Mouse (Mus musculus): ENCODE data around the gene Pxdn. TPM values are rescaled to one million over a fixed set of nuclear protein-coding genes. Genes with fewer than 3 reads are reported as not detected.

Gene Pxdn
- polyA plus RNA-seq (2015; fragmentation: Nextera tagmentation; extraction: Ambion mirVana) = 58.0 and 71.5 TPM in 2 replicates

DNA sequence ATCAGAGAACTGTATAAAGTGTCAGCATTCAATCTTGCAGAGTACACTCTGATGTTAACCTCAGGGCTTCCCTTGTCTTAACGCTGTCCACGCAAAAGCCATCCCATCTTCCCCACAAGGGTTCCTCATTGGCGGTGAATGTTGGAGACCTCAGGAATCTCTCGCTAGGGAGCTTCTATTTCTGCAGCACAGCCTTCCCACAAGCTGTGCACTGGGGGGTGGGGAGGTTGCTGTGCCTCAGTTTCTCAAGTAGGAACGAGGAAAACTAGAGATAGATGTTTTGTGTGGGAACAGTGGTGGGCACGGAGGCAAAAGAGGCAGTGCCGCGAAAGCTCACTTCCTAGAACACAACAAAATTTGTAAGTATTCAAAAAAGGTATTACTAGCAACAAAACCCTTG is at the start of gene Pxdn:
Gene Pxdn, plus strand, starts transcription at position 301 of the 400 bp plus-strand sequence.
- no peak for ATAC-seq (replicated peaks; ENCODE audit: extremely low read depth, insufficient read depth, low FRiP score)
- H3K4me2 ChIP-seq (ENCODE audit: low read depth, low read length) = peak within 1 kb of the TSS; percentile 68
- peak within 1 kb of the TSS; percentile 92 for H3K27ac ChIP-seq (ENCODE audit: low read length)
- peak within 1 kb of the TSS; percentile 90 for H3K4me3 ChIP-seq (ENCODE audit: low read length)
- no peaks in the 10 kb centered on the region for H3K36me3 ChIP-seq (ENCODE audit: control insufficient read depth, insufficient read depth)
- 49% methylated on average over 8 of the region's 8 CpGs for WGBS
- H3K4me1 ChIP-seq (ENCODE audit: control insufficient read depth, insufficient read depth, low read length) = peaks cover 34% of the 10 kb centered on the region
- H3K9ac ChIP-seq (ENCODE audit: low read length) = peak within 1 kb of the TSS; percentile 95
- no peaks in the 10 kb centered on the region for H3K27me3 ChIP-seq (ENCODE audit: control insufficient read depth, insufficient read depth, low read length)
- no peaks in the 10 kb centered on the region for H3K9me3 ChIP-seq (replicated peaks; ENCODE audit: control insufficient read depth, low read length)

- no peak for ATAC-seq (replicated peaks; ENCODE audit: extremely low read depth, insufficient read depth, low FRiP score)
- H3K27ac ChIP-seq (ENCODE audit: low read length) = no peak overlapping the region
- H3K4me2 ChIP-seq (ENCODE audit: low read depth, low read length) = no peak overlapping the region
- H3K9me3 ChIP-seq (replicated peaks; ENCODE audit: control insufficient read depth, low read length) = no peaks in the 10 kb centered on the region
- 17% methylated on average over 3 of the region's 3 CpGs for WGBS
- H3K27me3 ChIP-seq (ENCODE audit: control insufficient read depth, insufficient read depth, low read length) = no peaks in the 10 kb centered on the region
- H3K4me3 ChIP-seq (ENCODE audit: low read length) = no peak overlapping the region
- H3K36me3 ChIP-seq (ENCODE audit: control insufficient read depth, insufficient read depth) = no peaks in the 10 kb centered on the region
- H3K4me1 ChIP-seq (ENCODE audit: control insufficient read depth, insufficient read depth, low read length) = no peaks in the 10 kb centered on the region
- H3K9ac ChIP-seq (ENCODE audit: low read length) = no peak overlapping the region
These were observed 42.7 kb upstream of the Pxdn start for GRCm38 (mm10) chr12:29894669-29895068.

DNA sequence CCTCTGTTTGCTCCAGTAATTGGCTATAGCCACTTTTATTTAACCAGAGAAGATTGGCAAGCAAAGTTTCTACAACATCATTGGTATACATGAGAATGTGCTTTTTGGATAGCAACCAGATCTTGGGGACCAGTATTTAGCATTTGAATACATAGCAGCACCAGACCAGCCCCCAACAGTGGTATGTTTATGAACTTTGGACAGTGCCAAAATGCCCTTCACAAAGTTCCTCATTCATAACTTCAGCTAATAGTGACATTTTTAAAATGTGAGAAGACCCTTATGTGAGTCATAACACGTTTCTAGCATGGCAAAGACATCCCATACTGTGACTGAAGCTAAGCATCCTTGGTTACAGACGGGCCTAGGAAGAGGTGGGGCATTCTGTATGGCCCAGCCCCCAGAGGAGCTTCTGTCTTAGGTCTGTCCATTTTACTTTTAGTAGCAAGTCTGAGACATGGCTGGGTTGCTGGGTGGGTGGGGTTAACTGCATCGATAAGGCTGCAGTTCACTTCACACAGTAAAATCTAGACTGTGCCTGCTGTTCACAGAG is 39.8 kb upstream of the Pxdn start:
- Histone ChIP-seq H3K9ac (ENCODE audit: low read length) (no peak overlapping the region), H3K27ac (ENCODE audit: low read length) (no peak overlapping the region), H3K36me3 (ENCODE audit: control insufficient read depth, insufficient read depth) (no peaks in the 10 kb centered on the region), H3K9me3 (replicated peaks; ENCODE audit: control insufficient read depth, low read length) (no peaks in the 10 kb centered on the region), H3K4me1 (ENCODE audit: control insufficient read depth, insufficient read depth, low read length) (no peaks in the 10 kb centered on the region), H3K27me3 (ENCODE audit: control insufficient read depth, insufficient read depth, low read length) (no peaks in the 10 kb centered on the region), H3K4me2 (ENCODE audit: low read depth, low read length) (no peak overlapping the region), H3K4me3 (ENCODE audit: low read length) (no peak overlapping the region)
- 63% methylated on average over 3 of the region's 3 CpGs for WGBS
- ATAC-seq (replicated peaks; ENCODE audit: extremely low read depth, insufficient read depth, low FRiP score) = no peak

DNA sequence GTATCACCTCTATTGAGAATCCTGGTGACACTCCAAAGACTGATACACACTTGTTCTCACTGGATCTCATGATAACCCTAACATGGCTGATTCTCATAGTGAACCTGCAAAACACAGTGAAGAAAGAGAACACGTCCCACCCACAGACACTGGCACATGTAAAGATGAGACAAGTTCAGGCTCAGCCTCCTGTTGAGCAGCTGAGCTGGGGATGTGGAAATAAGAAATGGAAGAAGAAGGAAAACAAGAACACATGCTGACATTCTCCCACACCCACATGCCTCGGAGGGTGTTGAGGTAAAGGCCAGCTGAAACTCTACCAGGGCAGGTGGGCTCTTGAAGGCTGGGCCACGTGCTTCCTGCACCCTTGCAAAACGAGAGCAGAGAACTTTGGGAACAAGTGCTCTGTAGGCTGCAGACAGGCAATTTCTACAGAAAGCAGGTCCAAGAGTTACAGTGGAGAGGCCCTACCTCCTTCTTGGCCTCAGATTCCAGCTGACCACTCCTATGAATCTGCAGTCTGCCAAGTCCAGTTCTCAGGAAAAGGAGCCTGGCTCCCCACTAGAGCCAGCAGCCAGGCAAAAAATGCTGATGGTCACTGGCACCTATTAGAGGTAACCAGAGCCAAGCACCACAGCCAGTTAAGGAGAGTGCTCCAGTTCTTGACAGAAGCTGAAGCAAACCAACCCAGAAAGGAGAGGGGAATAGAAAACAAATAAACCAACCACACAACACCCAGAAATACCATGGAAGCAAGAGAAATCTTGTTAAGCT is 33.1 kb upstream of the Pxdn start:
- 71% methylated on average over 4 of the region's 4 CpGs for WGBS
- Histone ChIP-seq H3K4me3 (ENCODE audit: low read length) (no peak overlapping the region), H3K9me3 (replicated peaks; ENCODE audit: control insufficient read depth, low read length) (no peaks in the 10 kb centered on the region), H3K27me3 (ENCODE audit: control insufficient read depth, insufficient read depth, low read length) (no peaks in the 10 kb centered on the region), H3K9ac (ENCODE audit: low read length) (no peak overlapping the region), H3K4me2 (ENCODE audit: low read depth, low read length) (no peak overlapping the region), H3K27ac (ENCODE audit: low read length) (no peak overlapping the region), H3K36me3 (ENCODE audit: control insufficient read depth, insufficient read depth) (no peaks in the 10 kb centered on the region), H3K4me1 (ENCODE audit: control insufficient read depth, insufficient read depth, low read length) (no peaks in the 10 kb centered on the region)
- ATAC-seq (replicated peaks; ENCODE audit: extremely low read depth, insufficient read depth, low FRiP score) = no peak

DNA sequence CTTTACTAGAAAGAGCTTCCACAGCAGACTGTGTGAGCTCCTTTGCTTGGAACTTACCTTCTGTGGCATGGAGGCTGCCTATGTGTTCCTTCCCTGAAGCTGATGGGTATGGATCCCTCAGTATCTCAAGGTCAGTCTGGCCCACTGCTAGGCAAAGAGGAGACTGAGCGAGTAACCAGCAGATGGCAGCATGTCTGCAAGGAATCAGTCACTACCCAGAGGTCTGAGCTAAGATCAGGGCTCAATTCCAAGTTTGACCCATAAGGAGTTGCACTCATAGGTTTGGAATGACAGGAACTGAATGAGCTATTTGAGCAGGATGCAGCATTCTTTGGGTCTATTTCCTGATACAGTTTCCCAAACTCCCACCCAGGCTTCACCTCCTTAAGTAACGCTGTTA is 30.4 kb upstream of the Pxdn start:
- WGBS = 21% methylated on average over 2 of the region's 2 CpGs

DNA sequence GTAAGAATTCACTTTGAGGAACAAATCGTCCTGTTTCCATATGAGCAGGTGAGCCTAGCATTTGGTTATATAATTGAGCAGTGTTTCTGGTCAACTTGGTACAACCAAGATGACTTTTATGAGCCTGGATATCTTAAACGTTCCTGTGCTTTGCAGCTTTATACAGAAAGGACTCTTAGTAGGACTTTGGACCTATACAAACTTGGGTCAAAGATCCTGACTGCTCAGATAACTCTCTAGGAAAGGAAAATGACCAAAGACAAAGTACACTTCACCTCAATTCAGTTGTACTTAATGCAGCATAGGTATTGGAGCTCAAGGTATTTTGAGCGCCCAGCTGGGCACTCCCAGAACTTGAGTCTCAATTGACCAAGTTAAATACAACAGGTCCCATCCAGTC is 21.3 kb upstream of the Pxdn start:
- WGBS = 77% methylated on average over 3 of the region's 3 CpGs
- no peak for ATAC-seq (replicated peaks; ENCODE audit: extremely low read depth, insufficient read depth, low FRiP score)
- Histone ChIP-seq H3K27ac (ENCODE audit: low read length) (no peak overlapping the region), H3K9me3 (replicated peaks; ENCODE audit: control insufficient read depth, low read length) (peaks cover 4% of the 10 kb centered on the region), H3K9ac (ENCODE audit: low read length) (no peak overlapping the region), H3K27me3 (ENCODE audit: control insufficient read depth, insufficient read depth, low read length) (no peaks in the 10 kb centered on the region), H3K4me3 (ENCODE audit: low read length) (no peak overlapping the region), H3K4me2 (ENCODE audit: low read depth, low read length) (no peak overlapping the region), H3K4me1 (ENCODE audit: control insufficient read depth, insufficient read depth, low read length) (no peaks in the 10 kb centered on the region), H3K36me3 (ENCODE audit: control insufficient read depth, insufficient read depth) (no peaks in the 10 kb centered on the region)

More for the DNA sequence above, 30.4 kb upstream of the Pxdn start:
- no peaks in the 10 kb centered on the region for H3K4me1 ChIP-seq (ENCODE audit: control insufficient read depth, insufficient read depth, low read length)
- no peak overlapping the region for H3K4me3 ChIP-seq (ENCODE audit: low read length)
- H3K36me3 ChIP-seq (ENCODE audit: control insufficient read depth, insufficient read depth) = no peaks in the 10 kb centered on the region
- peak; percentile 85 for ATAC-seq (replicated peaks; ENCODE audit: extremely low read depth, insufficient read depth, low FRiP score)
- no peaks in the 10 kb centered on the region for H3K27me3 ChIP-seq (ENCODE audit: control insufficient read depth, insufficient read depth, low read length)
- no peaks in the 10 kb centered on the region for H3K9me3 ChIP-seq (replicated peaks; ENCODE audit: control insufficient read depth, low read length)
- H3K4me2 ChIP-seq (ENCODE audit: low read depth, low read length) = no peak overlapping the region
- no peak overlapping the region for H3K27ac ChIP-seq (ENCODE audit: low read length)
- H3K9ac ChIP-seq (ENCODE audit: low read length) = no peak overlapping the region

- Histone ChIP-seq H3K4me3 (ENCODE audit: low read length) (no peak overlapping the region), H3K27ac (ENCODE audit: low read length) (no peak overlapping the region), H3K4me1 (ENCODE audit: control insufficient read depth, insufficient read depth, low read length) (no peaks in the 10 kb centered on the region), H3K9ac (ENCODE audit: low read length) (no peak overlapping the region), H3K9me3 (replicated peaks; ENCODE audit: control insufficient read depth, low read length) (peaks cover 4% of the 10 kb centered on the region), H3K27me3 (ENCODE audit: control insufficient read depth, insufficient read depth, low read length) (no peaks in the 10 kb centered on the region), H3K36me3 (ENCODE audit: control insufficient read depth, insufficient read depth) (no peaks in the 10 kb centered on the region), H3K4me2 (ENCODE audit: low read depth, low read length) (no peak overlapping the region)
- WGBS = 79% methylated on average over 6 of the region's 6 CpGs
- no peak for ATAC-seq (replicated peaks; ENCODE audit: extremely low read depth, insufficient read depth, low FRiP score)
These were observed 20.6 kb upstream of the Pxdn start for GRCm38 (mm10) chr12:29916807-29917206.

DNA sequence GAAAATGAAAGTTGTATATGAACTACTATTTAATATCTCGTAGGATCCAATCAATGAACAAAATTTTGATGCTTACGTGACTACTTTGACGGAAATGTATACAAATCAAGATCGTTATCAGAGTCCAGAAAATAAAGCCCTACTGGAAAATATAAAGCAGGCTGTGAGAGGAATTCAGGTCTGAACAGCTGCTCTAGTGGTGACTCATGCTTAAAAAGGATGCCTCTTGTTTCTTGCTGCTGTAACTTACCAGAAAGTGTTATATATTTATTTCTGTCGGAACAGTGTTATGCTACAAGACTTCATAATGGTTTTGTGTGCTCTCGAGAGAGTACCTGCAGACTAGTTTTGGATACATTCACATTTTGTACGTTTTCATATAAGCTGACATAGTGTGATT is 17.1 kb upstream of the Pxdn start:
- Histone ChIP-seq H3K9me3 (replicated peaks; ENCODE audit: control insufficient read depth, low read length) (peaks cover 4% of the 10 kb centered on the region), H3K27me3 (ENCODE audit: control insufficient read depth, insufficient read depth, low read length) (no peaks in the 10 kb centered on the region), H3K9ac (ENCODE audit: low read length) (no peak overlapping the region), H3K36me3 (ENCODE audit: control insufficient read depth, insufficient read depth) (no peaks in the 10 kb centered on the region), H3K4me3 (ENCODE audit: low read length) (no peak overlapping the region), H3K4me1 (ENCODE audit: control insufficient read depth, insufficient read depth, low read length) (no peaks in the 10 kb centered on the region), H3K27ac (ENCODE audit: low read length) (no peak overlapping the region), H3K4me2 (ENCODE audit: low read depth, low read length) (no peak overlapping the region)
- ATAC-seq (replicated peaks; ENCODE audit: extremely low read depth, insufficient read depth, low FRiP score) = no peak
- WGBS = 74% methylated on average over 7 of the region's 7 CpGs

DNA sequence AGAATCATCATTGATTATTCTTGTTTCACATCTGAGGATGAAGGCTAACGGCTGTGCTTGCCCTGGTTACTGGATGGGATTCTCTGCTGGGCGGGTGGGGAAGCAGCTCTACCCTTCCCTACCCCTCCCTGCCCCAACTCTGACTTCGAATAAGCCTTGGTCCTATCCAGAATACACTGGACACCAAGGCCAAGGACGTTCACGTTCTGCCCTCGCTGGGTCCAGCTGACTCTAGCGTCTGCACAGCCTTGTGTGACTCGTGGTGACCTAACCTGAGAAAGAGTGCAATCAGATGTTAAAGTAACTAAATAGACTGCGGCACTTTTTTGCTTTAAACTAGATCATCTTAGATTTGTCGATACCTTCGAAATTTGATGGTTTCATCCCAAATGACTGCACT is 15.9 kb upstream of the Pxdn start:
- 77% methylated on average over 11 of the region's 11 CpGs for WGBS
- no peaks in the 10 kb centered on the region for H3K36me3 ChIP-seq (ENCODE audit: control insufficient read depth, insufficient read depth)
- no peak overlapping the region for H3K9ac ChIP-seq (ENCODE audit: low read length)
- no peaks in the 10 kb centered on the region for H3K27me3 ChIP-seq (ENCODE audit: control insufficient read depth, insufficient read depth, low read length)
- peaks cover 4% of the 10 kb centered on the region for H3K9me3 ChIP-seq (replicated peaks; ENCODE audit: control insufficient read depth, low read length)
- no peak for ATAC-seq (replicated peaks; ENCODE audit: extremely low read depth, insufficient read depth, low FRiP score)
- no peak overlapping the region for H3K4me3 ChIP-seq (ENCODE audit: low read length)
- no peaks in the 10 kb centered on the region for H3K4me1 ChIP-seq (ENCODE audit: control insufficient read depth, insufficient read depth, low read length)
- H3K27ac ChIP-seq (ENCODE audit: low read length) = no peak overlapping the region
- H3K4me2 ChIP-seq (ENCODE audit: low read depth, low read length) = no peak overlapping the region

Data from heart, embryonic 16.5 days (tissue).